Mouse (Mus musculus): ENCODE results near the gene Ift27. TPM values are rescaled to one million over a fixed set of nuclear protein-coding genes. Genes with fewer than 3 reads are reported as not detected.

The Ift27 gene
- polyA plus RNA-seq, 2 experiments from 2014 or later: 56.6 to 59.4 TPM

GRCm38 (mm10) chr15:78171651-78172050 lies 2.3 kb downstream of the Ift27 start:
- no peak for ATAC-seq

- ATAC-seq: peak; percentile 21
Observed at GRCm38 (mm10) chr15:78170708-78171107, 3.2 kb downstream of the Ift27 start.

GRCm38 (mm10) chr15:78169566-78169965 lies 4.3 kb downstream of the Ift27 start:
- no peak for ATAC-seq

GRCm38 (mm10) chr15:78165292-78165691 lies 8.6 kb downstream of the Ift27 start:
- ATAC-seq: no peak

- ATAC-seq: no peak
Observed at GRCm38 (mm10) chr15:78164466-78164865, 9.4 kb downstream of the Ift27 start.

GRCm38 (mm10) chr15:78161946-78162345 lies 12.0 kb downstream of the Ift27 start:
- no peak for ATAC-seq

GRCm38 (mm10) chr15:78158335-78158734 lies 15.6 kb downstream of the Ift27 start:
- no peak for ATAC-seq

- no peak for ATAC-seq
Observed at GRCm38 (mm10) chr15:78157824-78158223, 16.1 kb downstream of the Ift27 start.

GRCm38 (mm10) chr15:78157330-78157729 lies 16.6 kb downstream of the Ift27 start:
- ATAC-seq: no peak

- no peak for ATAC-seq
Observed at GRCm38 (mm10) chr15:78155421-78155820, 18.5 kb downstream of the Ift27 start.

GRCm38 (mm10) chr15:78153045-78153775 lies 20.7 kb downstream of the Ift27 start:
- no peak for ATAC-seq

- no peak for ATAC-seq
Observed at GRCm38 (mm10) chr15:78148565-78148964, 25.3 kb downstream of the Ift27 start.

- no peak for ATAC-seq
Observed at GRCm38 (mm10) chr15:78140226-78140625, 33.7 kb downstream of the Ift27 start.

- no peak for ATAC-seq
Observed at GRCm38 (mm10) chr15:78134606-78135005, 39.3 kb downstream of the Ift27 start.

- no peak for ATAC-seq
Observed at GRCm38 (mm10) chr15:78133389-78133788, 40.5 kb downstream of the Ift27 start.

GRCm38 (mm10) chr15:78119704-78120103 lies 54.2 kb downstream of the Ift27 start, which contains the start of gene Cacng2:
Gene Cacng2 (minus strand): TSS chr15:78120028.
- ATAC-seq: peak; percentile 34

- no peak for ATAC-seq
Observed at GRCm38 (mm10) chr15:78119248-78119647, 54.7 kb downstream of the Ift27 start.

- no peak for ATAC-seq
Observed at GRCm38 (mm10) chr15:78118275-78118995, 55.5 kb downstream of the Ift27 start.

- no peak for ATAC-seq
Observed at GRCm38 (mm10) chr15:78117731-78118130, 56.2 kb downstream of the Ift27 start.

- ATAC-seq: no peak
Observed at GRCm38 (mm10) chr15:78116936-78117335, 57.0 kb downstream of the Ift27 start.

- no peak for ATAC-seq
Observed at GRCm38 (mm10) chr15:78116244-78116643, 57.7 kb downstream of the Ift27 start.

Data from CD4-positive, CD25-positive, alpha-beta regulatory T cell, adult 4 months (primary cell).